Mouse (Mus musculus) brown adipose tissue, adult 24 weeks (tissue): Measurements from ENCODE around the gene Tmprss13. TPM values are rescaled to one million over a fixed set of nuclear protein-coding genes. Genes with fewer than 3 reads are reported as not detected.

Experiments
- H3K27ac ChIP-seq: fragments of 200-500 bp; replicated peaks from 2 replicates; pipeline ENCODE4 v1.5.1; 2012; ENCODE audit warnings: low read depth, mild to moderate bottlenecking, low read length
- H3K4me1 ChIP-seq: fragments of 200-500 bp; 2 replicates; pipeline ENCODE4 v1.6.1; 2012; ENCODE audit warnings: low read length, mixed read lengths; ENCODE audit not compliant: control insufficient read depth, insufficient read depth, insufficient read length
- H3K4me3 ChIP-seq: fragments of 200-500 bp; 2 replicates; pipeline ENCODE4 v1.5.1; 2012; ENCODE audit warnings: low read depth, mild to moderate bottlenecking, low read length, moderate library complexity; ENCODE audit not compliant: insufficient read depth
- polyA plus RNA-seq: library from polyadenylated mRNA; stranded (reverse); fragments of >200 nt; gene quantifications from 2 replicates; pipeline ENCODE4 v1.2.4, GENCODE M21; 2012; ENCODE audit not compliant: missing spikeins, insufficient read depth, insufficient read length

Gene Tmprss13
- polyA plus RNA-seq, 1 experiment, result not detected

DNA sequence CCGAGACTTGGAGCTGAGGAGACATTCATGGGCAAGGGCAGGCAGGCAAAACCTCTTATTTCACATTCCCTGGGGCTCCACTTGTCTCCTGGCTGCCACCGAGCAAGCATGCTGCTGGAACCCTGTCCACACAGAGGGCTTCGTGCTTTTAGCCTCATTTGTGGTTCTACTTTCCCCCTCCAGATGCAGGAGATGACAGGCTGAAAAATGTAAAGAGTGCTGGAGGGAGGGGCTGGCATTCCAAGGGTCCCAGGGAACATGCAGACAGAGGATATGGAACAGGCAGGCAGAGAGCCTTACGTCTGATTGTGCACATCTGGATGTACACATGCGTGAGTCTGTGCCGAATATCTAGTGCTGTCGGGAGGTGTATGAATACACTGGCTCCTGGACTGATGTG lies 39.5 kb downstream of the Tmprss13 start:
- Histone ChIP-seq H3K4me1 (peaks cover 6% of the 10 kb centered on the region; the same call in 1 of the 2 replicates), H3K27ac (no peak overlapping the region), H3K4me3 (no peak overlapping the region)

DNA sequence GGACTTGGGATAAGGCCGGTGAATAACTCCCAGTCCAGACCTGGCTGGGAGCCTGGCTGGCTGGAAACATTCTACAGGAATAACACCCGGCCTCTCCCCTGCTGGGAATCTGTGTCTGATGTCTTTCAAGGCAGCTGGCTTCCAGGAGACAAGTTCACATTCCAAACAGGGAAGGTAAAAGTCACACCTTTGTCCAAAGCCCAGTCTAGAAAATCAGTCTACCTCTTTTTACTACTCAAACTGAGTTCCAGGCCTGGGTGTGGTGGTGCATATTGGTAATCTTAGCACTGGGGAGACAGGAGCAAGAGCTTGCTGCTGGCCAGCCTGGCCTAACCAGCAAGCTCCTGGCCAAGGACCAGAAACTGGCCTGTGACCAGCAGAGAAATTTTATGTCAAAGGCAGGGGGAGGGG lies 43.2 kb downstream of the Tmprss13 start:
- peaks cover 6% of the 10 kb centered on the region; the same call in 1 of the 2 replicates for H3K4me1 ChIP-seq
- no peak overlapping the region for H3K4me3 ChIP-seq
- H3K27ac ChIP-seq, result peak overlapping the region; percentile 29; the same call in 1 of the 2 replicates

DNA sequence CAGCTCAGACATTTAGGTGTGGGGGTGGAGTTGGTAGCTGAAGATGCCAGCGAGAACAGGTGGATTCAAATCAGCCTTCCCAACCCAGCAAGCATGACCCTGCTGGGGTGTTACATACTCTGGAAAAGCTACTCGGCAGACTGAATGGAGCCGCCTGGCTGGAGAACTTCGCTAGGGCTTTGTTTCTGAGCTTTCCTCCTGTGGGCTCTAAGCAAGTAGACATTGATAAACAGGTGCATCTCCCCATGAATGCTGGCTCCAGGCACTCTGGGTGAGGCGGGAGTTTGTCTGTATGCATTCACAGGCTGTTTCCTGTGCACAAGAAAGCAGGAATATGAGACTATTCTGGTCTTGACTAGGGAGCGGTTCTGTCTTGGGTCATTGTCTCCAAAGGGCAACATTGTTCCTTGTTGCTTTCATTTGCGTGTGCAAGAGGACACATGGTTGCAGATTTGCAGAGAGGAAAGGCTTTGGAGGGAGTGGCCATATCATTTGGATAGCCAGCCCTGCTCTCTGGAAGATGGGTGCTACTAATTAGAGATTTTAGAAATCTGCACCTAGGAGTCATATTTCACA lies 44.8 kb downstream of the Tmprss13 start:
- Histone ChIP-seq H3K4me1 (peaks cover 11% of the 10 kb centered on the region; the same call in 1 of the 2 replicates), H3K4me3 (no peak overlapping the region), H3K27ac (no peak overlapping the region)

DNA sequence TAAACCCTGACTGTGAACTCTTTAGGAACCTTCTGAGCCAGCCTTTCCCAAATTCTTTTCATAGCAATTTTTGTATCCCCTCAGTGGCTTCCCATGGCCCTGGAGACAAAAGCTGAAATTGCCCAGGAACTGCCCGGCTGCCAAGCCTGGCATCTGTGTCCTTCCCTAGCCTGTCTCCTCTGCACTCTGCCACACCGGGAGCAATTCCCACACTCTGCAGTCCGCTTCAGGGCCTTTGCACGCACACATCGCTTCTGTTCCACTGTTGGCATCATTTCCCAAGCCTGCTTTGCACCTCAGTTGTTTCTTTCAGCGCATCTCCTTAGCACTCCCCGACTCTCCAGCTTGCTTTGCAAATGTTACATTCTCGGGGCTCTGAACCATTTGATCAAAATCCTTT lies 48.8 kb downstream of the Tmprss13 start:
- Histone ChIP-seq H3K27ac (no peak overlapping the region), H3K4me1 (peaks cover 5% of the 10 kb centered on the region; the same call in 1 of the 2 replicates), H3K4me3 (no peak overlapping the region)

DNA sequence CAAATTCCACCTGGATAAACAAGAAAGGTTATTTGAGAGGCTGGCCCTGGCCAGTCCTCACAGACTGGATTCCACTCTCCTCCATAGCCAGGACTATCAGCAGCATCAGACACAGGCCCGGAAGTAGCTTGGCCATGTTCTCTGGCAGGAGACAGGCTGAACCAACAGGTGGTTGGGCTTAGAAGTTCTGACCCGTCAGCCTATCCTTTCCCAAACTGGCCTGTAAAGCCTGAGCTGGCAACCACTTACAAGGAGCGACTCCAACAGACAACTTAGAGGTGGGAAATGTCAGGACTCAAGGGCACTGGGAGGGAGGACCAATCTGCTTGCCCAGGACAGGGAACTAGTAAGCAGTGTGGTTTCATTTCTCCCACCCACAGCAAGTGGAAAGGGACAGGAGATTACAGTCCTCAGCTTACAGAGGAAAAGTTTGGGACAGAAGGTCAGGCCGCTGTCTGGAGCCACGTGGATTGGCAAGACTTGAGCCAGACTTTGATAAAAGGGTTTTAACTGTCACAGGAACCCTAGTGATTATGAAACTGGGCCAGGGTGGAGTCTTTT lies 49.5 kb downstream of the Tmprss13 start:
- H3K4me3 ChIP-seq, result no peak overlapping the region
- H3K27ac ChIP-seq, result peak overlapping the region; percentile 88
- peaks cover 5% of the 10 kb centered on the region; the same call in 1 of the 2 replicates for H3K4me1 ChIP-seq

DNA sequence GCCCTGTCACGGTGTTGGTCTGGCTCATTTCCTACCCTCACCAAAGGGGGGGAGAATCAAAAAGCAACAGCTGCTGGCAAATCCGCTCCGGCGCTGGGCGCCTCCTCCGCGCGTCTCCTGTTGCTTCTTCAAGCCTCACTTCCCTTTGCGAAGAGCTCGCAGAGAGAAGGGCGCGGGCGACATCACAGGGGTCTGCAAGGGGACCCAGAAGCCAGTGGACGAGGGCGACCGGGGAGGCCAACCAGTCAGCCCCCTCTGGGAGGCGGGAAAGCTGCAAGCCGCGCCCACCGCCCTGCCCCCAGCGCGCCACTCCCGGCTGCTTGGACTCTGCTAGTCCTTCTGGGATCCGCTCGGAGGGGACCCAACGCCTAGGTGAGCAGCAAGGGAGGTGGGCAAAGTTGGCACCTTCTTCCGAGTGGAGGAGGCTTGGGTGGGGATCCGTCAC lies 51.2 kb downstream of the Tmprss13 start, which contains the start of gene Fxyd6:
Gene Fxyd6, plus strand, starts transcription at position 69 of the 445 bp plus-strand sequence.
- peak within 1 kb of the TSS; percentile 46 for H3K27ac ChIP-seq
- H3K4me3 ChIP-seq, result peak within 1 kb of the TSS; percentile 53
- peaks cover 5% of the 10 kb centered on the region; the same call in 1 of the 2 replicates for H3K4me1 ChIP-seq

DNA sequence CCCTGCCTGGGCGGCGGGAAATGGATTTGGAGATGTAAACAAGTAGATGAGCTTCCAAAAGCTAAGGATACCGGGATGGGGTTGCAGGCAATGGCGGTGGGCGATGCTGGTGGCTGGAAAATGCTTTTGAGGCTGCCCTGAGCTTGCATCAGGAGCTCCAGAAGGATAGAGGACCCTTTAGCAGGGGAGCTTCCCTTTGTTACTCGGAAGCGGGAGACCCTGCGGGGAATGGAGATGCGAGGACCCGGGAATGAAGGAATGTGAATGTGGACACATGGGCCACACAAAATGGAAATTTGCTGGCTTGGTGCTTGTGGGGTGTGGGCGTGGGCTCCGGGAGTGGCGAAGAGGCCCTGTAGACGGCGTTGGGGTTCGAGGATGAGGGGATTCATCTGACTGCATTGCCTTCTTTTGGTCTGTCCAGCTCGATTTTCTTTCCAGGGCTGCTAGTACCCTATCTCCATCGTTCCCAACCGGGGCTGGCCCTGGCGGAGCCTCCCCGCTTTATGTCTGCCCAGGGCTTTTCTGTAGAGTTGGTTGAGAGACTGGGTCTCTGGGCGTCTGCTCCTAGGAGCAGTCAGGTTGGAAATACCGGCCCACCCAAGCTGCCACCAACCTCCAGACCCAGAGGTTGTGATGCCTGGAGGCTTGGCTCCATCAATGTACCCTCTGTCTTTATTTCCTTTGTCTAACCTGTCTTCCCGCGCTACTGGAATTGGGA lies 51.9 kb downstream of the Tmprss13 start:
- Histone ChIP-seq H3K4me1 (peaks cover 5% of the 10 kb centered on the region; the same call in 1 of the 2 replicates), H3K27ac (no peak overlapping the region), H3K4me3 (peak overlapping the region; percentile 53)

DNA sequence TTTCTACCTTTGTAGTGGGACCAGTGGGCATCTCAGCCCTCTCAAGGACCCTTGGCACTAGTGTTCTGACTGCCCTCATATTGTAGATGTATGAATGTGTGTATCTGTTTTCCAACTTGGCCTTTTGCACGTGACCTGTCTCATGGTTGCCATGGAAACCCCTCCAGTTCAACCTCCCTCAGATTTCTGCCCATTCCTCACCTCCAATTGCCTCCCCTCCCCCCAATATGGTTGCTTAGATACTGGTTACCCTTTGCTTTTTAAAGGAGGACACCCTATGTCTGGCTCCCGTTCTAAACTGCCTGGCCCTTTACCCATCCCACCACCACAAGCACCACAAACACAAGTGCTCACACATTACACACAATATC lies 52.4 kb downstream of the Tmprss13 start:
- no peak overlapping the region for H3K27ac ChIP-seq
- H3K4me1 ChIP-seq, result peaks cover 5% of the 10 kb centered on the region; the same call in 1 of the 2 replicates
- no peak overlapping the region for H3K4me3 ChIP-seq

DNA sequence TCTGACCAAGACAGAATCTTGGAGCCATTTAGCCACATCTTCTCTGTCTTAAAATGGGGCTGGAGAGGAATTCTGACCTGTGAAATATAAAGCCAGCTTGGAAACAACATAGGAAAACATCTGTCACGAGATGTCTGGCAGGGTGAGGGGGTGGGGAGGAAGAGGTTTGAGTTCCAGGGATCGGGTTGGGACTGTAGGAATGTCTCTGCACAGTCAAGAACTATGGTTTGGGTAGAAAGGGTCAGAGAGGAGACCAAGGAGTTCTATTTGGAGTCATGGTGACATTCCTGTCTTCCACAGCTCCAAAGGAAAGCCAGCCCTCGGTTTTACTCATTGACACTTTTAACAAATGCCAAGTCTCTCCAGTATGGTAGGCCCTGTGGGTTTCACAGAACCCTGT lies 55.0 kb downstream of the Tmprss13 start:
- no peak overlapping the region for H3K4me3 ChIP-seq
- no peaks in the 10 kb centered on the region for H3K4me1 ChIP-seq
- H3K27ac ChIP-seq, result no peak overlapping the region

DNA sequence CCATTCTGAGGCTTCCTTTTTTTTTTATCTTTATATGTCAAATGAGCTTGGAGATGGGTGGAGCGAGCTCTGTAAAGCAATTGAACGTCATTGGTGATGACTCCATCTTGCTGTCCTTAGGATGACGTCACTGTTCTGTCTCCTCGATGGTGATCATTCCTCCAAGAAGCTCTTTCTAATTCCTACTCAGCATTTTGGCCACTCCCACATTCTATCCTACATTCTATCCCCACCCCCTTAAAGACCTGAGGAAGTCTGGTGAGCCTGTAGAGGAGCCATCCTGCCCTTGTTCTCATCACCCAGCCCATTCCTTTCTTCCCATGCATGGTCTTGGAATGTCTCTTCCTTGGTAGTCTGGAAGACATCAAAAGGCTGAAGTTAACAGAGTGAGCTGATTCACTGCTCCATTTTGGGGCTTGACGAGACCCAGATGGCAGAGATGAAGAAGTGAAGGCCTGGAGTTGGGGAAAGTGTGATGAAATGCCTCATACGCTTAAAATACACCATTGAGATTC lies 56.1 kb downstream of the Tmprss13 start:
- no peak overlapping the region for H3K27ac ChIP-seq
- no peaks in the 10 kb centered on the region for H3K4me1 ChIP-seq
- no peak overlapping the region for H3K4me3 ChIP-seq

DNA sequence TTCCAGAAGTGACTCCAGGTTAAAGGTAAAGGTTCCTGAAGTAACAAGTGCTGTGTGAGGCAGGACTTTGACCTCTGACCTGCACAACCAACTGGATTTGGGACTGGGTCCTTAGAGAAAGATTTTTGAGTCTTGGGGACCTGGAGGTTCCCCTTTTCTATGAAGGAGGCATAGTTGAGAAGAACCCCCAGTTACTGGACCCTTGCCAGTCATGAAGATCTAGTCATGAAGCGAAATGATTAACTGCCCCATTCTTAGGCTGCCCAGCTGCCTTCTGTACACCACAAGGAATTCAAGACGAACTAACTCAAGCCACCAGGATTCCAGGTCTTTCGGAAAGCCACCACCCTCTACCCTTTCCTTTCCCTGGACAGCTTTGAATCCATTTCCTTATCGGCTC lies 57.5 kb downstream of the Tmprss13 start:
- H3K4me1 ChIP-seq, result no peaks in the 10 kb centered on the region
- H3K27ac ChIP-seq, result no peak overlapping the region
- H3K4me3 ChIP-seq, result no peak overlapping the region

DNA sequence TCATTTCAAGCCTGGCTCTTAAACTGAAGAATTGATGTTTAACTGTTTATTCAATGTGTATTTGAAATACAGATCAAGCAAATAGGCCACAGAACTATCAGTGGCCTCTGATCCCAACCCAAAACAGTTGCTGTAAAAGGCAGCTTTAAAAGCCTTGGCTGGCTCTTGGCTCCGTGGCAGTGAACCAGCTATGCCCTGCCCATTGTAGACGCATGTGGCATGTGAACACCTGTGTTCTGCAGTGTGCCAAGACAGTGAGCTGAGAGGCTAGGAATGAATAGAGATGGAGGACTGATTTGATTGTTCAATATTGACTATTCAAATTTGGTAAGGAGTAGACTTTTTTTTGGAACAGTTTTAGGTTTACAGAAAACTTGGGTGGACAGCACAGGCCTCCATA lies 58.0 kb downstream of the Tmprss13 start:
- Histone ChIP-seq H3K4me3 (no peak overlapping the region), H3K4me1 (no peaks in the 10 kb centered on the region), H3K27ac (no peak overlapping the region)

DNA sequence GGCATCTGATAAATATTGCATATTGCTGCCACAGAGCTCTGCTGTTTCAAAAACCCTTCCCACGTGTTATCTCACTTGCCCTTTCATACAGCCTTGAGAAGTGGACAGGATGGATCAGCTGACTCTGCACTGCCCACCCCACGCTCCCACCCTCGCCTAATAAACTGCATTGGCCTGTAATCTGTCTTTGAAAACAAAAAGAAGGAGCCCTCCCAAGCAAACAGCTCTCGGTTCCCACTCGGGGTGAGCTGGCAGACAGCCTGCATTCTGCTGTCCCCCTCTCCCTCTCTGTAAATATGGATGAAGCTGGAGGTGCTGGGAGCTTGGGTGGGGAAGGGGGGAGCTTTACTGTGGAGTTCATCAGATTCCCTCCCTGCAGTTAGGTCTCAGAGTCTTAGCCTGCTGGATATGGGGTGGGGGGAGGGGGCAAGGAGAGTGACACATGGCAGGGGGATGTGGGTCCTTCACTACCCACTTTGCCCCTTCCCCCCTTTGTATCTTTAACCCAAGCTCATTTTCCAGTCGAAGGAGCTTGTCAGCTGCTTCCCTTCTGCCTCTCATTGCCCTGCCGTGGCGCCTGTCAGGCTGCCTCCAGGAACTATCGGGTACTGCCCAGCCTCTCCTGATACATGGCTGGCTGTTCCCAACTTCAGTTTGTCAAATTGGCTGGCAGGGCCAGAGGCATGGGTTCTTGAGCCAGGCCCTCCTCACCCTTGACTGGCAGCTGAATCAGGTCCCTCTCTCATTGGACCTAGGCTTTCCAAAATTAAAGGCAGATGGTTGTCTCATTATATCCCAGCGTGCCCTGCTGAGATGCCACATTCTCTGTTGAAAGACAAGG lies 61.7 kb downstream of the Tmprss13 start:
- Histone ChIP-seq H3K4me1 (no peaks in the 10 kb centered on the region), H3K27ac (no peak overlapping the region), H3K4me3 (no peak overlapping the region)

DNA sequence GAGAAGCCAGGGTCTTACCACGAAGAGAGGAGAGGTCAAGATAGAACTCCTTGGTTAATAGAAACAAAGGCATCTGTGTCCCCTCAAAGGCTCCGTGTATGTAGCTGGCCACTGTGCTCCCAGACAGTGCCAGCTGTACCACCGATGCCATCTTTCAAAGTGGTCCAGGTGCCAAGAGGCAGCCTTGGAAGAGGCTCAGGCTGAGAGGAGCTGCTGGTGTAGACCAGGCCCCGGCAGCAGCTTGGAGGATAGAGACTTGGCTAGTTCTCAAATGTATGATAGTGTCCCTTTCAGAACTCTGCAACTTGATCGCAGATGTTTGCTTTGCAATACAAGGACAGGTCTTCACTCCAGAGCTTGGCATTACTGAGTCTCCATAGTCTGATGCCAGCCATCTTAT lies 63.4 kb downstream of the Tmprss13 start:
- no peak overlapping the region for H3K27ac ChIP-seq
- H3K4me1 ChIP-seq, result no peaks in the 10 kb centered on the region
- H3K4me3 ChIP-seq, result no peak overlapping the region

DNA sequence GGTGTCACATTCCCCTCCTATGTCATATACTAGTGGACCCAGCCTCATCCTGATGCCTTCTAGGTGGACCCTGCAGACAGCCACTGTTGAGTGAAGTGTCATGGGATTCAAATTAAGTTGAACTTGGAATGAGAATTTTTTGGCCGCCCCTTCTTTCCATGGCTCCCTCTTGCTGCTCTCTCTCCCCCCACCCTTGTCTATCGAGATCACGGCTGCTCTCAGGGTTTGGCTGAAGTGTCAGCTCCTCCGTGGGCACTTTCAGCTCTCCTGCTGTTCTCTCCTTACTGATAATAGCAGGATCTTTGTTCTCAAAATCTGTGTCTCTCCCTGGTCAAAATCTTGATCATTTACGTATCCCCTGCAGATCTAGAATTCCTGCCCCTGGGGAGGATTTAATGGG lies 63.9 kb downstream of the Tmprss13 start:
- no peak overlapping the region for H3K4me3 ChIP-seq
- H3K27ac ChIP-seq, result no peak overlapping the region
- H3K4me1 ChIP-seq, result no peaks in the 10 kb centered on the region
